Mouse (Mus musculus) neutrophil, adult 5-6 weeks (primary cell): ENCODE data around the gene Cd209d. TPM values are rescaled to one million over a fixed set of nuclear protein-coding genes. Genes with fewer than 3 reads are reported as not detected.
"Not testable (repeated sequence)": the region's sequence is repeated elsewhere in the genome, so short reads cannot be mapped to it uniquely, and the experiment has no call there.

Experiments
- ATAC-seq: fragments of 151-379, 151-347 bp; 2 replicates; pipeline ENCODE4 v1.8.0; 2017; ENCODE audit warnings: mild to moderate bottlenecking, moderate TSS enrichment; ENCODE audit not compliant: insufficient number of reproducible peaks, poor library complexity, low FRiP score, severe bottlenecking; ENCODE audit errors: extremely low read depth
- total RNA-seq: library from RNA; stranded (forward); fragments of 200-1000 nt; gene quantifications from 2 replicates; pipeline ENCODE4 v1.2.3, GENCODE M21; 2017

Cd209d gene
- not detected in 2 replicates for total RNA-seq

DNA sequence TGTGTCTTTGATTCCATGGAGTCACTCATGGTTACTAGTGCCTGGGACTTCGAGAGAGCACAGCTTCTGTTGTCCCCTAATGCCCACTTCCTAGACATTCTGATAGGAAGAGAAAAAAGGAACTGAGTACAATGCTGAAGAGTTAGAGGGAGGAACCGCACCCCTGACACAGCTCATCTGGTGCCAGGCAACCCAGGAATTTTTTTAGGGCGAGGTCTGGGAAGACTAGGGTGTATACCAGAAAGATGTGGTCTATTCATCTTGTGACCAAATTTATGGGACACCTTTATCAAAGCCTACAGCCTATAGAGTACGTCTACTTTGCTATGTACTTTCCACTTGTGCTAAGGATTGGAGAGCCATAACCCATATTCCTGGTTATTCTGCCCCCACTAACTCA lies at the start of gene Cd209d:
Gene Cd209d, minus strand, starts transcription at position 101 of the 400 bp plus-strand sequence.
- ATAC-seq, result no peak

DNA sequence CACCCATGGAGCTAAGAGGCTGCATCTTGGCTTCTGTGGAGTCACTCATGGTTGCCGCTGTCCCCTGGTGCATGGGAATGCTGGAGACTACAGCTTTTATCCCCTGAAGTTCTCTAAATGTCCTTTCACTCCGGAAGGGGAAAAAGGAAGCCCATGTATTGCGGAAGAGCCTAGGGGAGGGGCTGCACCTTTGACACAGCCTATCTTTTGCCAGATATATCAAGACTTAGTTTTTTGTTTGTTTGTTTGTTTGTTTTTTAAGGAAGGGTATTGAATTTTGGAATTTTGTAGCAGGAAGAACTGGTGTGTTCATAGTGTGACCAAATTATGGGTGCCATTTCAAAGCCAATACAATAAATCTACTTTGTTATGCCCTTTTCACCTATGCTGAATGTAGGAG lies 48.4 kb upstream of the Cd209d start, which contains the start of gene Cd209b:
Gene Cd209b, minus strand, starts transcription at position 101 of the 400 bp plus-strand sequence.
- ATAC-seq, result no peak

DNA sequence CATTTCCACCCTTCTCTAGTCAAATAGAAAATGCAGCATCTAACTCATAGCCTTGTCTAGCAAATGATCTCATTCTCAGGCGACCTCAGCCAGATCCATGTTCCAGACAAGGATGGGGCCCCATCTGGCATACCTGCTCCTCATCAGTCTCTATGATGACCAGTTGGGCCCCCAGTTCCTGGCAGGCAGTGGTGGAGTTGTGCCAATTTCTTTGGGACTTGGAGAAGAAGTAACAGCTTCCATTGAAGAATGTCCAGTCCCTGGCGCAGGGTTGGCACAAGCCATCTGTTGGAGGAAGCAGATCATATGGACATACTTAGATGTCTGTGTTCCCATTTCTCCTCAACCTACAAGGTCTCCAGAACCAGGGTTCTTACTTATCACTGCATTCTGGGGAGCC lies 2.2 kb downstream of the Cd209d start:
- ATAC-seq, result no peak

DNA sequence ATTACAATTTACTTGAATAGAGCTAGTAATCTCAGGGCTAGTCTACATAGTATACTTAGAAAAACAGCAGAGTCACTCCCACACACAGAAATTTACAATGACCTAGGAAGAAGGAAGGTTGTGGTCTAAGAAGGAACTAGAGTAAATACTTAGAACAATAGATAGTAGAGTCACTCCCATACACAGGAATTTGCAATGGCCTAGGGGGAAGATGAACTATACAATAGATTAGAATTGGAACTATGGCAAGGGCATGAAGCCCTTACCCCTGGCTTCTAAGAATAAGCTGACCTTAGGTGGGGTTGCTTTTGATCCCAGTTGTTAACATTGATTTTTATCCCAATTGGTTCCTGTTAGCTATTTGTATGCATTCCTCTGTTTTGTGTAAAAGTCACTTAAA lies 15.6 kb downstream of the Cd209d start:
- ATAC-seq, result not testable (repeated sequence)

DNA sequence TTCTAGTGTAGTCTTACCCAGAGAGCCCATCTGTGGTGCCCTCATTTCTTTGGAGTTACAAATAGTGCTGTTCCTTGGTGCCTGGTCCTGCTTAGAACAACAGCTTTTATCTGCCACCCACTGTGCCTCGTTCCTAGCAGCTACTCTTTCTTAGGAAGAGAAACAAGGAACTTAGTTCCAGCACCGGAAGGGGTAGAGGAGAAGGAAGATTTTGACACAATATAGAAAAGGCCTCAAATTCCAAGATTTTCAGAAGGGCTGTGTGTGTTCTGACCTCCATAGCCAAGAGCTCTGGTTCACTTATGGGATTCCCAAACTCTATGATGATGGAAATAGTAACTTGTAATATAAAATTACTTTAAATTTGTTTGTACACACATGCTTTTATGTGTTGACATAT lies 24.1 kb downstream of the Cd209d start, which contains the start of gene Cd209e:
Gene Cd209e, minus strand, starts transcription at position 101 of the 400 bp plus-strand sequence.
- no peak for ATAC-seq

Other genes with a start within 250 kb of the Cd209d start
- 223 and 277 TPM in 2 replicates for gene Stxbp2, start 247.6 kb downstream of the Cd209d start, total RNA-seq
- 16.1 and 19.3 TPM in 2 replicates for gene Retn, start 222.8 kb downstream of the Cd209d start, total RNA-seq
- 214 and 229 TPM in 2 replicates for gene Mcemp1, start 212.8 kb downstream of the Cd209d start, total RNA-seq
- not detected in 2 replicates for gene Fcor, start 206.2 kb downstream of the Cd209d start, total RNA-seq
- 41.5 and 45.5 TPM in 2 replicates for gene Trappc5, start 202.3 kb downstream of the Cd209d start, total RNA-seq
- 390 and 391 TPM in 2 replicates for gene Fcer2a, start 184.4 kb downstream of the Cd209d start, total RNA-seq
- 0.58 and 0.74 TPM in 2 replicates for gene Clec4g, start 157.9 kb downstream of the Cd209d start, total RNA-seq
- gene Cd209a, start 129.6 kb downstream of the Cd209d start, total RNA-seq, result 11.6 and 15.5 TPM in 2 replicates
- gene Cd209e, start 24.2 kb downstream of the Cd209d start, total RNA-seq, result not detected in 2 replicates
- not detected in 2 replicates for gene Cd209b, start 48.3 kb upstream of the Cd209d start, total RNA-seq
- 0.81 and 0.86 TPM in 2 replicates for gene Cd209c, start 76.2 kb upstream of the Cd209d start, total RNA-seq
- gene Cd209f, start 227.3 kb upstream of the Cd209d start, total RNA-seq, result not detected in 2 replicates